Mouse (Mus musculus): ENCODE results near the gene Gm14403. TPM values are rescaled to one million over a fixed set of nuclear protein-coding genes. Genes with fewer than 3 reads are reported as not detected.
"Not testable (repeated sequence)": the region's sequence is repeated elsewhere in the genome, so short reads cannot be mapped to it uniquely, and the experiment has no call there.

Gene Gm14403
- polyA plus RNA-seq (2015; fragmentation: Nextera tagmentation; extraction: Ambion mirVana): 2.5 TPM in 2 replicates

GRCm38 (mm10) chr2:177498067-177498466 is at the start of gene Gm14403:
TSS of gene Gm14403 (plus strand) at chr2:177498215.
- H3K4me1 ChIP-seq (replicated peaks); H3K36me3 ChIP-seq; H3K27ac ChIP-seq (replicated peaks); H3K27me3 ChIP-seq; H3K9me3 ChIP-seq; ATAC-seq (ENCODE audit: low read depth); H3K9ac ChIP-seq: not testable (repeated sequence)
- WGBS: 24% methylated on average over 7 of the region's 7 CpGs
- Histone ChIP-seq H3K4me2 (peak within 1 kb of the TSS; percentile 40), H3K4me3 (peak within 1 kb of the TSS; percentile 31)

GRCm38 (mm10) chr2:177464676-177465075 is 33.3 kb upstream of the Gm14403 start, which contains the start of gene Zfp970:
TSS of gene Zfp970 (plus strand) at chr2:177464733.
- not testable (repeated sequence) for ATAC-seq (ENCODE audit: low read depth)
- H3K9ac ChIP-seq: 0 out of 2 replicates have a peak within 1 kb of the TSS, but pooled peaks have one; percentile 41
- 8% methylated on average over 8 of the region's 9 CpGs for WGBS

GRCm38 (mm10) chr2:177468222-177468621 is 29.8 kb upstream of the Gm14403 start:
- not testable (repeated sequence) for ATAC-seq (ENCODE audit: low read depth); H3K27ac ChIP-seq (replicated peaks); H3K4me1 ChIP-seq (replicated peaks); H3K27me3 ChIP-seq; H3K4me3 ChIP-seq; H3K9me3 ChIP-seq; H3K4me2 ChIP-seq; H3K9ac ChIP-seq; H3K36me3 ChIP-seq

More at GRCm38 (mm10) chr2:177464676-177465075, 33.3 kb upstream of the Gm14403 start, which contains the start of gene Zfp970:
- H3K4me3 ChIP-seq: peak within 1 kb of the TSS; percentile 40
- not testable (repeated sequence) for H3K27me3 ChIP-seq; H3K9me3 ChIP-seq; H3K4me1 ChIP-seq (replicated peaks); H3K36me3 ChIP-seq; H3K27ac ChIP-seq (replicated peaks)
- peak within 1 kb of the TSS; percentile 46 for H3K4me2 ChIP-seq

GRCm38 (mm10) chr2:177472261-177472660 is 25.8 kb upstream of the Gm14403 start:
- not testable (repeated sequence) for H3K4me2 ChIP-seq; H3K27me3 ChIP-seq; H3K9me3 ChIP-seq; H3K27ac ChIP-seq (replicated peaks); H3K9ac ChIP-seq; ATAC-seq (ENCODE audit: low read depth); H3K36me3 ChIP-seq; H3K4me3 ChIP-seq; H3K4me1 ChIP-seq (replicated peaks)
- 92% methylated on average over 5 of the region's 10 CpGs for WGBS

GRCm38 (mm10) chr2:177481971-177482370 is 16.0 kb upstream of the Gm14403 start:
- not testable (repeated sequence) for H3K4me3 ChIP-seq; H3K27ac ChIP-seq (replicated peaks); ATAC-seq (ENCODE audit: low read depth); H3K9ac ChIP-seq; H3K4me1 ChIP-seq (replicated peaks); H3K36me3 ChIP-seq; H3K4me2 ChIP-seq; H3K27me3 ChIP-seq; H3K9me3 ChIP-seq
- WGBS: 100% methylated on average over 1 of the region's 1 CpGs

GRCm38 (mm10) chr2:177483238-177483948 is 14.6 kb upstream of the Gm14403 start:
- H3K9me3 ChIP-seq; H3K4me1 ChIP-seq (replicated peaks); H3K4me2 ChIP-seq; H3K4me3 ChIP-seq; H3K36me3 ChIP-seq; H3K27me3 ChIP-seq; ATAC-seq (ENCODE audit: low read depth); H3K27ac ChIP-seq (replicated peaks); H3K9ac ChIP-seq: not testable (repeated sequence)
- WGBS: 86% methylated on average over 11 of the region's 11 CpGs

- H3K4me3 ChIP-seq; H3K36me3 ChIP-seq; H3K27me3 ChIP-seq; H3K4me1 ChIP-seq (replicated peaks); H3K9ac ChIP-seq; H3K4me2 ChIP-seq; H3K9me3 ChIP-seq; ATAC-seq (ENCODE audit: low read depth); H3K27ac ChIP-seq (replicated peaks): not testable (repeated sequence)
- 50% methylated on average over 1 of the region's 1 CpGs for WGBS
These were observed 1.2 kb downstream of the Gm14403 start for GRCm38 (mm10) chr2:177499182-177499581.

GRCm38 (mm10) chr2:177505211-177505719 is 7.2 kb downstream of the Gm14403 start:
- not testable (repeated sequence) for H3K36me3 ChIP-seq; ATAC-seq (ENCODE audit: low read depth); H3K27me3 ChIP-seq; H3K27ac ChIP-seq (replicated peaks); H3K4me3 ChIP-seq; H3K4me2 ChIP-seq; H3K4me1 ChIP-seq (replicated peaks); H3K9me3 ChIP-seq; H3K9ac ChIP-seq
- WGBS: 92% methylated on average over 1 of the region's 1 CpGs

GRCm38 (mm10) chr2:177511381-177511780 is 13.4 kb downstream of the Gm14403 start:
- H3K9ac ChIP-seq; H3K36me3 ChIP-seq; H3K4me3 ChIP-seq; H3K27ac ChIP-seq (replicated peaks); H3K27me3 ChIP-seq; ATAC-seq (ENCODE audit: low read depth); H3K4me2 ChIP-seq; H3K9me3 ChIP-seq; H3K4me1 ChIP-seq (replicated peaks): not testable (repeated sequence)
- WGBS: 67% methylated on average over 4 of the region's 4 CpGs

GRCm38 (mm10) chr2:177511972-177512371 is 14.0 kb downstream of the Gm14403 start:
- H3K27ac ChIP-seq (replicated peaks); H3K4me1 ChIP-seq (replicated peaks); H3K4me3 ChIP-seq; H3K36me3 ChIP-seq; H3K27me3 ChIP-seq; H3K9ac ChIP-seq; H3K4me2 ChIP-seq; H3K9me3 ChIP-seq; ATAC-seq (ENCODE audit: low read depth): not testable (repeated sequence)
- 84% methylated on average over 3 of the region's 3 CpGs for WGBS

- H3K4me1 ChIP-seq (replicated peaks); H3K9ac ChIP-seq; H3K9me3 ChIP-seq; H3K27me3 ChIP-seq; H3K4me3 ChIP-seq; H3K4me2 ChIP-seq; H3K36me3 ChIP-seq; H3K27ac ChIP-seq (replicated peaks); ATAC-seq (ENCODE audit: low read depth): not testable (repeated sequence)
- WGBS: 92% methylated on average over 4 of the region's 4 CpGs
These were observed 16.0 kb downstream of the Gm14403 start for GRCm38 (mm10) chr2:177513991-177514479.

- H3K27me3 ChIP-seq; H3K36me3 ChIP-seq; ATAC-seq (ENCODE audit: low read depth); H3K4me3 ChIP-seq; H3K4me1 ChIP-seq (replicated peaks); H3K9me3 ChIP-seq; H3K27ac ChIP-seq (replicated peaks); H3K4me2 ChIP-seq; H3K9ac ChIP-seq: not testable (repeated sequence)
- WGBS: 87% methylated on average over 9 of the region's 9 CpGs
These were observed 19.7 kb downstream of the Gm14403 start for GRCm38 (mm10) chr2:177517746-177518145.

GRCm38 (mm10) chr2:177518354-177518753 is 20.3 kb downstream of the Gm14403 start:
- H3K36me3 ChIP-seq; H3K4me3 ChIP-seq; H3K27ac ChIP-seq (replicated peaks); ATAC-seq (ENCODE audit: low read depth); H3K27me3 ChIP-seq; H3K4me1 ChIP-seq (replicated peaks); H3K4me2 ChIP-seq; H3K9ac ChIP-seq: not testable (repeated sequence)
- WGBS: 86% methylated on average over 7 of the region's 7 CpGs
- H3K9me3 ChIP-seq: peaks cover 14% of the 10 kb centered on the region

Data from neural tube, embryonic 13.5 days (tissue).